Mouse (Mus musculus): ENCODE data around the gene Ext2.
A peak's percentile ranks its signal among the peaks of the same experiment; 100 is the strongest.

Gene Ext2

DNA sequence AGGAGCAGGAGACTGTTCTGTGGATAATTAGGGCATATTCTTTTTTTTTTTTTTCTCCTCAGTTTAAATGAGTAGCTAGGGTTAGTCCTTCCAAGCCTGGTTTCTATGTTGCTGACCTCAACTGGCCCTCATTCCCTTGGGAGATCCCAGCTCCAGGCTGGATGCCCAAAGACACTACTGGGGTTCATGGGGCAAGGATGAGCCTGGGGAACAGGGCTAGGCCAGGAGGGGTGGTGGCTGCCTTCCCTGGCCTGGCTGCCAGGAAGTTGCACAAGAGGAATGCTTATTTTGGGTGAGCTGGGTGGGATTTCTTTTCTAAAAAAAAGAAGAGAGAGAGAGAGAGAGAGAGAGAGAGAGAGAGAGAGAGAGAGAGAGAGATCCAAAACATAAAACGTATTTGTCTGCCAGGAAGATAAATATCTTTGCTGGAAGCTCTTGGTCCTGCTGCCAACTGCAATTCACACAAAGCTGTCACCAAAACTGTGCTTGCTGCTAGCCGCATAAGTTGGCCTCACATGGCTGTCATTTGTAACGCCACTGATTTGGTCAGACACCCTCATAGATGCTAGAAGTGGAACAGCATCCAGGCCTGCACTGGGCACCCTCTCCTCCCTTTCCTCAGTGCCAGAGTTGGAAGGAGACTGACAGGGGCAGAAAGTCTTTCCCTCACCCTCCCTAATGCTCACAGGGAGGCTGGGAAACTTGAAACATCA lies 156.1 kb downstream of the Ext2 start:
- no peak for DNase-seq

DNA sequence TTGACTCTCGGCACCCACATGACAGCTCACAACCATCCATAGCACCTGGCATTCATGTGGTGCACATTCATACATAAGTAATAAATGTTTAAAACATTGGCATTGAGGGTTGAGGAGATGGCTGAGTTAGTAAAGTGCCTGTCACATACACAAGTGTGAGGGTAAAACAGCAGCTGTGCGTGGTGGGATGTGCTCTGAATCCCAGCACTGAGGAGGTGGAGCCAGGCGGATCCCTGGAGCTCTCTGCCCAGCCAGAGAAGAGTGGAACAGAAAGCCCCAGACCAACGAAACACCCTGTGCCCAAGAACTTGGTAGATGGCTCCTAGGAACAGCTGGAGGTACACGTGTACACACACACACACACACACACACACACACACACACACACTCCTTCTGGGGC lies 156.9 kb downstream of the Ext2 start:
- DNase-seq = no peak

DNA sequence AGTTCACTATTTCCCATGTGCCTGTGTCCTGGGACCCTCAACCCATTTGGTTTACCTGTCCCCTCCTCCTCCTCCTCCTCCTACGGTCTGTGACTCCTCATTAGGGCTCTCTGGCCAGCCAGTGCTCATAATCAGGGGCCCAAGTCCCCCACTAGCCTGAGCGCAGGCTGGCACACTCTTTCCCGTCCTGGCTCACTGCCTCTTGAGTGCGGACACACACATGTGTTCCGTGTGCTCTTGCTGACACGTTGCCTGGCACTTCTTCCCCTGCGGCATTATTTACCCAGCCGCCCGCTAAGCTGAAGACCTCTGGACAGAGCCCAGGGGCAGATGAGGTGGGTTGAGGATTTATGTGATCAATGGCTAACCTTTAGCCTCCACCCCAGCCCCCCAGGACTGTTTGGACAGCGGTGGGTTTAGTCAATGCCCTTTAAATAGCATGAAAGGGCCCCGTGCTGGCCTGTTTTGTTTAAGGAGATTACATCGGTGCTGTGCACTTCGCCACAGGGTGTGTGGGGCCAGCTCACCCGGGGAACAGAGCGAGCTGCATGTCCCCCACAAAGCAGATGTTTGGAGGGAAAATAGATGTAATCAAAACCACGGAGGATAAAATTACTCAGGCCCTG lies 160.0 kb downstream of the Ext2 start:
- DNase-seq = no peak

DNA sequence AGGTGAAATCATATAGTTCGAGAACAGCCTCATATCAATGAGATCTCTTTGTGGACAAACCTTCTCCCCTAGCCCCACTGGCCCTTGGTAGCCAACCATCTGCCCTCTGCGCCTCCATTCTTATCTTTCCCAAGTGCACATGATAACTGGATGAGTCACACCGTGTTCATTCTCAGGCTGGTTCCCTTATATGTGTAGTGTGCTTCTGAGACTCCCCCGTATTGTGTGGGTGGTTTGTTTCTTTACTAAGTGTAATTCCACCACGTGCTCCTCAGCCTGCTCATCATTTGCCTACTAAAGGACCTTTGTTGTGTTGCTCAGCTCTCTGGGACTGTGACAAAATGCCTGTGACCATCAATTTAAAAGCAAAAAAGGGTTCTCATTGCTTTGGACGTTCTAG lies 161.3 kb downstream of the Ext2 start:
- no peak for DNase-seq

DNA sequence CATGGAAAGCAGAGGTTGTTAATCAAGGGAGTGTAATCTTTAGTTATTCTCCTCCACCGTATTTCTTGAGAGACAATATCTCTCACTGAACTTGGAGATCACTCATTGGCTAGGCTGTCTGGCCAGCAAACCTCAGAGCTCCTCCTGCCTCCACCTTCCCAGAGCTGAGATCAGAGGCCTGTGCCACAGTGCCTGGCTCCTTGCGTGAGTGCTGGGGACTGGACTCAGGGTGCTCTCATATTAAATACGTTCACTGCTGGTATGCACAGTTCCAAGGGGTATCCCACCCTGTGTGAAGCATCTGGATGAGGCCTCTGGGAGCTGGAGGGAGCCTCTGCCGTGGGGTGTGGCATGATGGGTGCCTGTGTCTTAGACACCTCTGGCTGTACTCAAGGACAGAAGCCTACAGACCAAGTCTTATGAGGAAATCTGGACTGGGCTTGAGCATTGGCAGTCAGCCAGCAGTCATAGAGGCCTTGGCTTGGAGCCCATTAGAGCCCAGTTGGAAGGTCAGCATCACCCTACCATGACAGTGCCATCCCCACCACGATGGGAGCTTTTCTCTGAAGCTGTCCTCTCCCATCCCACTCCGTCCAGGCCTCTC lies 162.6 kb downstream of the Ext2 start:
- DNase-seq = no peak

DNA sequence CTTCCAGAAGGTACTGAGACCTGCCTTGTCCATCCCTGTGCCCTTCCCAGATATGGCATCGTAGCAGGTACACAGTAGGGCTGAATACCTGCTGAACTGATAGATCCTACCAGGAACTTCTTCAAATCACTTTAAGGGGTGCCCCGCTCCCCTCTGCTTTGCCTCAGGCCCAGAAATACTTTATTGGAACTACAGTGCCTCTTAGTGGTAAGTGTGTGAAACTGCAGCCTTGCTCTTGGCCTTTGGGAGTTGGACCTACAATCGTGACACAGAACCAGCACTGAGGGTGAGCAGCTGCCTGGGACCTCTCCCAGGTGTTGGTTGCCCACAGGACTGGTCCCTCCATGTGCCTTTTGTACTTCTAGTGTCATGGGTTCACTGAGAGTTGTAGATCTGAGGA lies 163.4 kb downstream of the Ext2 start:
- no peak for DNase-seq

DNA sequence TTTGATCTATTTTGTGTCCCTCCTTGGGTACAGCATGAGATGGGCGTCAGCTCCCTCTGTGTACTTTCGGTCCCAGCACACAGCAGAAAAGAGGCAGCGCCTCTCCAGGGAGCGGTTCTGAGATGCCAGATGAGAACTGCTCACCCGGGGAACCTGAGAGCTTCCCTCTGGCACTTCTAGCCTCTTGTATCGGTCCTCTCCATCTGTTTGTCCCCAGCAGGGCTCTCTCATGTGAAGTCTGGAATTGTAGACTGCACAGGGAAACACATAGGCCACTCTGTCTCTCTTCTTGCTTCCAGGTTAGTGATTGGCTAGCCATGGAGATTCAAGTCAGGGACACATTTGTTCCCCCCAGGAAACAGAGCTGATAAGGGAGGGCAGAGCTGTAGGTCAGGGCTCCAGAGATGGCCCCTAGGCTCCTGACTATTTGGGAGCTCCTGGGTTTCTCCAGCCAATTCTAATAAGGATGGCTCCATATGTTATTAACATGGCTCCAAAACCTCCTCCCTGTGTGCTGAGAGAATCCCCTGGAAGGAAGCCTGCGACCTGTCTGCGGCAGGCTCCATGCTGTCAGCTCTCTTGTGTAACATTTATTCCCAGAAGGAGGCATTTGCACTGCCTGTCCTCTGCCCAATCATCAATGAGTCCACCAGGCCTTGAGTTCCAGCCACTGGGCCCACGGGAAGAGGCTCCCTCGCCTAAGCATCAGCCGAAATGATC lies 167.9 kb downstream of the Ext2 start:
- no peak for DNase-seq

DNA sequence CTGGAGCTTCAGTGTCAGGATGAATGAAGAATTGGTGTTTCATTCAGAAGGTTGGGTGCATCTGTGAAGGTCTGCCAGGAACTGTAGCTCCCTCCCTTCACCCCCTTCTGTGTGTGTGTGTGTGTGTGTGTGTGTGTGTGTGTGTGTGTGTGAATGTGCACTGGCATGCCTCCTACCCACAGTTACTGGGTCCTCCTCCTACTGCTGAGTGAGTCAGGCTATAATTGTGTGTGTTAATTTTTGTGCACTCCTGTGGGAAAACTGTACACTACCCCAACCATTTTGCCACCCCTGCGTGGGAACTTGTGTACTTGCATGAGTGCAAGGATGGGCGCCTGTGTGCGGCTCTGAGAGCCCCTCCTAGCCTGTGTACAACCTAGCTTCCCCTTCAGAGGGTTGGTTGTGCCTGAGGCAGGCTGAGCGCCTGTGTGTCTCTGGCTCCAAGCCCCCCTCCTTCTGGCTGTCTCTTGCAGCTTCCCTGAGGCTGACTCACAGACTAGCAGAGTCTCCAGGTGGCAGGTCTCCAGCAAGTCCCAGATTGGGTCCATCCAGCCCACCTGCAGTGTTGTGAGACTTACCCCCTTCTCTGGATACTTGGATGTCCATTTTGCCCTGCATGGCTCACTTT lies 173.0 kb downstream of the Ext2 start:
- peak; percentile 69 for DNase-seq

DNA sequence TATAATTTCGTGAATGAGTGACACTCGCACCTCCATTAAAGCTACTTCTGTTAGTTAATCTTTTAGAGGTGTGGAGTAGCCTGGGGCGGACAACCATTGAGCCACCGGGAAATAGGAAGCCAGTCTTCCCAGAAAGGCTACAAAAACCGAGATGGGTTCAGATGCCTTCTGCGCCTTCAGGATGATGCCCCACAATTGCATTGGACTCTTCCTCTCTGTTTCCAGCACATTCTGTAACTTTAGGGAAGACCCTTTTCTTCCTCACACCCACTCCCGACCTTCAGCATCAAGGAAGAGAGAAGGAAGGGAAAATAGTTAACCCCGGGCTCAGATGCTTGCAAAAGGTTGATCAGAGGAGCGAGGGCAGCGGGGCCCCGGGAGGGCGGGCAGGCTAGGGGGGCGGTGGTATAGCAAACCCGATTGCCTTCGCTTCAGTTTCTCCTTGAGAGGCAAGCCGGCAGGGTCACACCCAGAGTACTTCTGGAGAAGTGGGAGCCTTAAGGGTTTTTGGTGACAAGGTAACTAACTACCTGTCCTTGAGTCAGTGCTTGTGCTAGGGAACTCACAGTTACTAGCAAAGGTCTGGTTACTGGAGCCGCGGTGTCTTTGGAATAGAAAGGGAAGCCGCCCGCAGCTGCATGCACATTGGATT lies 174.3 kb downstream of the Ext2 start:
- DNase-seq = no peak

DNA sequence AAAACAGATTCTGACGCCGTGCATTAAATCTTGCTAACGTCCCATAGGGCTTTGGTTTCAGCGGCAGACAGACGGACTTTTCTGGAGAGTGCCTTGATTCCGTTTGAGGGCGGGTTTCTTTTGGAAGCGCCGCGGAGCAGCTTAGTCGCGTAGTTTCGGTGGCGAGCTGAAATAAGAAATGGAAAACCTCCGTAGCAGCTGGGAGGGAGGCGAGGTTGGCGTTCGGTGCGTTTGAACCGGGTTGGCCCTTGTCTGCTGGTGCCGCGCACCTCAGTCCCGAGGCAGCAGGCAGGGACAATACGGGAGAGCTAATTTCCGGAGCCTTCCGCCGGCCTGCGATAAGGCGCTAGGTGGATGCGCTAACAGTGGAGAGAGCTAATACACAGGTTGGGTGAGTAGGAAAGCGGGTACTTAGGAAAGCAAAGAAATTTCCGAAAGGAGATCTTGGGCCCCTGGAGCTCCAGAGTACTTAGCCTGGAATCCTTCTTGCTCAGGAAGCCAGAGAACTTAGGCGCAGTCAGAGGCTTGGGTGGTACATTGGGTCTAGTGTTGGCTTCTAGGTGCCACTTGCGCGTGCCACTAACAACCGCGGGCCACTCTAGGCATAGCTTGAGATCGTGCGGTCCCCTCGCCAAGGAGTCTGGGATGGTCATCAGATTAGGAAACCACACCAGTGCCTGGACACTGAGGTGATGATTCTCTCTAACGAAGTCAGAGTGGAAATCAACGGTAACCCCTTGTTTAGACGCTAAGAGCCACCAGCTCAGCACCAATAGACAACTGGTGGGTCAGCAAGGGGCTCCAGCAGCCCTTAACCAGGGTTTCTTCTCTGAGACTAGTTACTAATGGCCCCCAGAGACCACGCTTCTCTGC lies 175.1 kb downstream of the Ext2 start:
- DNase-seq = peak; percentile 37

DNA sequence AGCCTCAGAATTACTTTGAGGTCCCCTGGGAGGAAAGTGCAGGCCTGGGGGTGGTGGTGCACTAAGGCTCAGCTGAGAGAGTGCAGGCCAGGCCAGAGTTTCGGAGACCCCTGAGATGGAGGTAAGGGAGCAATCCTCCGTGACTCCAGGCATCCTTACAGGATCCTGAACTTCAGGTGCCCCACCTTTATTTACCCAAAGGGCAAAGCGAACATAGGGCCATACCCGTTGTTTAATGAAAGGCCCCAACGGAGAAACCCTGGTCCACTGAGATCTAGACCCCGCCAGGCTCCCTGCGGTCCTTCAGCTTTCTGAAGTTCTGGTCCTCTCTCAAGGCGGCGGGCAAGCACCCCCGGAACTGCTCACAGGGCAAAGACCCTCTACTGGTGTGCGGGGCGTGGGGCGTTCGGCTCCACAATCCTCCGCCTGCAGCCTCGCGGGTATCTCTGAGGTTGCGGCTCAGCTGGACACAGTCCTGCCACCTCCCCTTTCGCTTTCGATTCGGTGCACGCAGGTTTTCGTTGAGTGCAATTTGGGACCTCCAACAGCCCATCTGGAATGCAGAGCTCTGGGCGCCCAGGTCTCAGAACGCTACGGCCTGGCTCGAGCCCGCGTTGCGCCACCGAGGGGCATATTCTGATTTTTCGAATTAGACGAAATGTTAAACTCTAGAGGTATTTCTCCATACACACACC lies 176.6 kb downstream of the Ext2 start:
- DNase-seq = no peak

DNA sequence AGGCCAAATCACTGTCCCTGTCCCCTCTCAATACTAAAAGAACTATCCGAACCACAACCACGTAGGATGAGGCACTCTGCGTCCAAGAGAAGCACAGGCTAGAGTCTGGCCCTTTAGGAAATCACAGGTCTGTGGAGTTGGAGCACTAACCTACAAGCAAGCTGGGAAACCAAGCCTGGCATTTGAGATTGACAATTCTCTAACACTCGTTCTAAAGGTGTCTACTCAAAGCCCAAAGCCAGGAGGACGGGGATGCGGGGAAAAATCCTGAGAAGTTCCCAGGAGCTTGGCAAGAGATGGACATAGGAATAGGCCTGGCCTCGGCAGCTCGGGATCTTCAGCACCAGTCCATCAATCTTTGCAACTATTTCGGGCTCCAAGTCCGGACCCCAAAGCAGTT lies 177.2 kb downstream of the Ext2 start:
- no peak for DNase-seq

DNA sequence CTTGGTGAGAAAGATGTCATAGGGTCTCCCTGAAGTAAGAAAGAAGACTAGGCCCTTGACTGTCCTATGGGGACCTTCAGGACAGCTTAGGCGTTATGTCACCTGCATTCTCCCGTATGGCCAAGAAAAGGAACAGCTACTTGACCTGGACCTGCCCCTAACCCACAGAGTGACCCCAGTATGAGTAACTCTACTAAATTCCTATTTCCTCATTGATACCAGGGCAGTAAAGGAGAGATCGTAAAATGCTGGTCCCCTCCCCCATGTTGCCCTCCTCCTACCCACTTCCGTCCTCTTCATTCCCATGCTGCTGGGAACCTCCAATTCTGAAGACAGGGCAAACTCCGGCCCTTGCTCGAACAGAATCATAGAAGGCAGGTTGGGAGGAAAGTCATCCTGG lies 177.6 kb downstream of the Ext2 start:
- DNase-seq = no peak

DNA sequence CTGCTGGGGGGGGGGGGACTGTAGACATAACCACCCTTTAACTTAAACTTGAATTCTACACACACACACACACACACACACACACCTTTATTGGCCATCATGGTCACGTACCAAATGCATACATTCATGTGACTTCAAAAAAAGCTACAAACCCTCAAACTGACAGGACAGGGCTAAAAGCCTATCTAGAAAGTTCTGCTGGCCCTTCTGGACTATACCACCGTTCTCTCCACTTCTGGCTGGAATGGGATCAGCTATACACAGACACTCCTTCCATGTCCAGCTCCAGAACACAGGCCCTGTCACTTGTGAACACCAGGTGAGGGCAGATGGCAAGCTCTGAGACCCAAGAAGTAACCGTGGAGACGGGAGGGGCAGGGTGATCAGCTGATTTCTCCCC lies 178.1 kb downstream of the Ext2 start:
- no peak for DNase-seq

DNA sequence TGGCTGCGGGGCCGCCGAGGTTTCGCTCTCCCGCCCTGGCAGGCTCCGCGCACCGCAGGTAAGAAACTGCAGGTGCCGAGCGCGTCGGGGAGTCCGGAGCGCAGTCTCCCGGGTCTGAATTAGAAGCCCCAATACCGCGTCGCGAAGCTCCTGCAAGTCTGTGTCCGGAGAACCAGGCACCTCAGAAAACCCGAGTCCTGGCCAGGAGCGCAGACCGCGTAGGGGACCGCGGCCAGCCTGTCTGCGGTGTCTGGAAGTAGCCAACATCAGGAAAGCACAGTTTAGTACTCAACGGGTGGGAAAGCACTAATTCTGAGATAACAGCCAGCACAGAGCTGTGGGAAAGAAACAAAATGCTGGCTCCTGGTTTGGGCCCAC lies 179.0 kb downstream of the Ext2 start:
- DNase-seq = no peak

DNA sequence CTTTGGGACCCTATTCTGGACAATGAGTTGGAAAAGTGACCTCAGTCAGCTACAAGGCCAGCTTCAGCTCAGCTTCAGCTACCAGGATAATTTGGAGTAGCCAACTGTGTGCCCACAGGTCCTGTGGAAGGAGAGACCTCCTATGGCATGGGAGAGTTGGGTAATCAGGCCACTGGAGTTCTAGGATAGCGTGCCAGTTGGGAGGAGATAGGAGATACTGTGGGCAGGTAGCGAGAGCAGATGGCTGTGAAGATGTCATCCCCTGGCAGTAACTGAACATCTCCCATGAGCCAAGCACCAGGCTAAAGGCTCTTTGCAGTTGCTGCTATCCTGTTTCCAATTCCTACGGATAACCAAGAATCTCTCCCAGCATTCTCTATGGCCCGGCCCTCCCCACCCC lies 187.8 kb downstream of the Ext2 start:
- DNase-seq = no peak

DNA sequence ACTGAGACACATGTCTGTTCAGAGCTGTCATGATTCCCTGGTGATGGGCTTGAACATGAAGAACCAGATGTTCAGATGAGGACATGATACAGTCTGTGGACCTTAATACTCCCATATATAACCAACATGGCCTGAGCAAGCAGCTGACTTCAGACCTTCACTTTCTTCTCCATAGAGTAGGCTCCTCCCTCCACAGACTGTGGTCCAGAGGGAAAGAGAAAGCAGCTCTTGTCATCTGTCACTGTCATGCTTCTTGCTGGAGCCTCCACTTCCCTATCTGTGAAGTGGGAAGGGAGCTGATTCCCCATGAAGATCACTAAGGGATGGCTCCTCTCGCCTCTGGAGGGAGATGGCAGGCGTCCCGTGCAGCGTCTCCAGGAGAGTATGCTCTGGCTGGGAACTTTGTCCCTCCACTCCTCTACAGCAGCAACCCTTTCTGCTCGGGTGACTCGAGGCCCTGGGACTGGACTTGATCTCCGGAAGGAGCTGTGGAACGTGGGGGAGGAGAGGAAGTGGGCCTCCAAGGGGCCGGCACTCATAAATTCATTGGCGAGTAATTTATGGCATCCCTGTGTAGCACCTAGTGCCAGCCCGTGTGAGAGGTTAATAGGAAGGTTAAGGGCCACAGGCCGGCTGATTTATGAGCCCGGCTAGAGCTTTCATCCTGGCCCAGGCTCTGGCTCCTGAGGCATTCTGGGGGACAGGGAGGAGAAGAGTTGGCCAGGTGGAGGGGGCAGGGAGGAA lies 197.5 kb downstream of the Ext2 start:
- DNase-seq = no peak

DNA sequence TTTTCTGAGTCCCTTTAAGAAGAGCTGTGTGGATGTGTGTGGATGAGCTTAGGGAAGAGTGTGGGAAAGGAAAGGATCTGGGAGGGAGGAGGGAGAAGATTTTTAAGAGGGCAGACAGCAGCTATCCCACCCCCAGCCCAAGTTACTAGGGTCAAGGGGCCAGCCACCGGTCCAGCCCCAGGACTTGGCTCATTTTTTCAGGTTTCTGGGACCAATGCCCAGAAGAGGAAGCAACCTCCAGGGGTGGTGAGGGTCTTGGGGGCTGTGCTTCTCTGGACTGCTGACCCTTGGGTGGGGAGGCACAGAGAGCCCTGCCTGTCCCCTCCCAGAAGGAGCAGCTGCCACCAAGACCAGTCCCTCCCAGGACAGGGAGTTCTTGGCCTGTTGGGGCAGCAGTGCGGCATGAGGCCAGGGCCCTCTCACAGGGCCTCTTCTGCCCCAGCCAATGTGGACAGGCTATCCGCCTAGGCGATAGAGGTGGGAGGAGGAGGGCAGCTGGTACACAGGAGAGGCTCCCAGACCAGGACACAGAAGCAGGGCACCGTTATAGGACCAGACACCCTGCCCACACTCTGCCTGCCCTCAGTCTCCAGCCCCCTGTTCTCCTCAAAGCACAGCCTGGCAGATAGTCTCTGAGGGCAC lies 203.0 kb downstream of the Ext2 start:
- DNase-seq = no peak

DNA sequence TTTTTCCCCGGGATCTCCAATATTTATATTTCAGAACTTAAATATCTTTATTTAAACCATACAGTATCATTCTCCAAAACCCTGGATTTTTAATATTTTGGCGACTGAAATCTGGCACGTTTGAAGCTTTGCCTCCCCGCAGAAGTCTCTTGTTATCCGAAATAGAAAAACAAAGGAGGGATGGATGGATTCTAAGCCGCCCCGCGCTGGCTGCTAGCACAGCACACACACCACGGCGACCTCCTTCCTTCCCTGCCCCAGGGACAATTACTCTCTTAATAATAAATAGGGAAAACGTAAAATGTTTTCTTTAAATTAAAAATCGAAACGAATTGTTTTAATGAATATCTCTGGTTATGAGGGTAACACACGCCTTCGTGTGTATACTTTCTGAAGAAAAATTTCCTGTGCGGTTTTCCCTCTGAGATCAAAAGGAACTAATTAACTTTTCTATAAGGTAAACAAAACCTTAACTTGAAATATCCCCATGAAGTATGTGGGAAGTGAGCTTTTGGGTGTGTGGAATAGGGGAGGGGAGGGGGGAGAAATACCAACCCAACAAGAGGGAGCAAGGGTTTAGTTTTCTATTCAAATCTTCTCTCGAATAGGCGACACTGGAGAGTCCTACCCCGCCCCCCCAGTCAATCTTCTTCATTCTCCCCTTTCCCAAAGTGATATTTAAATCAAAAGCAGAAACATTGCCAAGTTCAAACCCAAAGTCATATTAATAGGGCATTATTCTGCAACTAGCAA lies 203.7 kb downstream of the Ext2 start:
- no peak for DNase-seq
